ENCODE assay signal across 8 mouse cellular contexts in the genomic region with DNA sequence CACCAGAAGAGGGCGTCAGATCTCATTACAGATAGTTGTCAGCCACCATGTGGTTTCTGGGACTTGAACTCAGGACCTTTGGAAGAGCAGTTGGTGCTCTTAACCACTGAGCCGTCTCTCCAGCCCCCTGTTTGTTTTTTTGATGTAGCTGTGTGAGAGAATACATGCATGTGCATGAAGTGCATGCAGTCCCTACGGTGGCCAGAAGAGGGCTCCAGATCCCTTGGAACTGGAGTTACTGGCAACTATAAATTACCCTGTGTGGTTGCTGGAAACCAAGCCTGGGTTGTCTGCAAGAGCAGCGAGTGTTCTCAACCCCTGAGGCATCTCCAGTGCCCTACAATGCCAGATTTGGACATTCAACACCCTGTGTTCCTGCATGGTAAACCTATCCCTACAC. TPM values are rescaled to one million over a fixed set of nuclear protein-coding genes. Genes with fewer than 3 reads are reported as not detected.
DNase-seq lines count a peak whose midpoint lies in the region; ATAC-seq lines count a peak whose summit lies in the region.

No protein-coding gene starts in this region.

- H3K9ac ChIP-seq in midbrain, embryonic 14.5 days (replicated peaks; ENCODE audit: low read length) = no peak overlapping the region
- no peak overlapping the region for H3K9ac ChIP-seq in midbrain, embryonic 15.5 days

- peaks cover 13% of the 10 kb centered on the region for H3K36me3 ChIP-seq in midbrain, embryonic 14.5 days (ENCODE audit: control insufficient read depth, insufficient read depth, low read length)
- peaks cover 3% of the 10 kb centered on the region; the same call in 1 of the 2 replicates for H3K36me3 ChIP-seq in midbrain, embryonic 15.5 days (replicated peaks)

- H3K9me3 ChIP-seq in midbrain, embryonic 14.5 days (ENCODE audit: control insufficient read depth, low read length) = no peaks in the 10 kb centered on the region
- no peaks in the 10 kb centered on the region for H3K9me3 ChIP-seq in midbrain, embryonic 15.5 days

- peak; percentile 70 for DNase-seq in midbrain, embryonic 14.5 days
- peak; percentile 70 for DNase-seq in adrenal gland, adult 2 months
- DNase-seq in embryo, embryonic 11 days = peak; percentile 71
- DNase-seq in induced T-regulatory cell, adult 2 months (ENCODE audit: low read depth) = peak; percentile 92
- DNase-seq in lung, adult 18-20 months = peak; percentile 71 to 79
- peak; percentile 44 for DNase-seq in right cerebral cortex, postnatal 36 days (ENCODE audit: low spot score in 2 of 2)
- peak; percentile 50 to 70 for DNase-seq in urinary bladder, postnatal 36 days (ENCODE audit: low spot score in 2 of 2)

- no peak overlapping the region for H3K4me3 ChIP-seq in midbrain, embryonic 14.5 days (replicated peaks; ENCODE audit: low read depth, low read length)
- H3K4me3 ChIP-seq in midbrain, embryonic 15.5 days = no peak overlapping the region

- H3K4me1 ChIP-seq in midbrain, embryonic 14.5 days (ENCODE audit: control insufficient read depth, insufficient read depth, low read length) = peaks cover 7% of the 10 kb centered on the region; the same call in 1 of the 2 replicates
- H3K4me1 ChIP-seq in midbrain, embryonic 15.5 days = peaks cover 16% of the 10 kb centered on the region

- ATAC-seq in midbrain, embryonic 14.5 days (ENCODE audit: low FRiP score, low TSS enrichment) = 0 out of 2 replicates have a peak, but pooled peaks have one; percentile 14
- ATAC-seq in midbrain, embryonic 15.5 days (replicated peaks) = no peak

- no peak overlapping the region for H3K27ac ChIP-seq in midbrain, embryonic 14.5 days (replicated peaks; ENCODE audit: low read depth, low read length)
- H3K27ac ChIP-seq in midbrain, embryonic 15.5 days = no peak overlapping the region

- H3K27me3 ChIP-seq in midbrain, embryonic 14.5 days (ENCODE audit: control insufficient read depth, insufficient read depth, low read length) = no peaks in the 10 kb centered on the region
- H3K27me3 ChIP-seq in midbrain, embryonic 15.5 days (replicated peaks) = no peaks in the 10 kb centered on the region

- H3K4me2 ChIP-seq in midbrain, embryonic 14.5 days (ENCODE audit: low read length) = no peak overlapping the region
- H3K4me2 ChIP-seq in midbrain, embryonic 15.5 days = no peak overlapping the region

- WGBS in midbrain, embryonic 14.5 days = 39% methylated on average over 4 of the region's 4 CpGs
- 41% methylated on average over 4 of the region's 4 CpGs for WGBS in midbrain, embryonic 15.5 days

RNA-seq across cellular contexts. Expression of a gene that starts 15.5 kb away (rescaled TPM):
- polyA plus RNA-seq in midbrain, embryonic 14.5 days (2014; fragmentation: Nextera tagmentation; extraction: Ambion mirVana) = 38.5 and 54.0 TPM in 2 replicates
- 57.6 and 67.4 TPM in 2 replicates for polyA plus RNA-seq in midbrain, embryonic 15.5 days (2015; fragmentation: Nextera tagmentation; extraction: Ambion mirVana)
- 10 to 100 TPM; 52.2 to 52.8 TPM for total RNA-seq in adrenal gland, adult 2 months (2021)
- 23.7 and 28.4 TPM in 2 replicates for polyA plus RNA-seq in adrenal gland, adult 2 months (2012; rRNA removed)
